Mouse (Mus musculus) MEL (cell line): Measurements from ENCODE around the gene Clk3.

Source experiments
- CTCF ChIP-seq, 3 experiments: IDR thresholded peaks in 2 of 3; conservative IDR thresholded peaks in 1 of 3; 2 replicates each; pipeline ENCODE4 v1.5.1; 2011 to 2012; ENCODE audit warnings: low read length in 3 of 3, low read depth in 2 of 3, mild to moderate bottlenecking in 2 of 3, improper control_type of control experiment in 1 of 3, inconsistent platforms in 1 of 3, mixed read lengths in 1 of 3, moderate library complexity in 1 of 3; ENCODE audit not compliant: control insufficient read depth in 1 of 3, insufficient read depth in 1 of 3, poor library complexity in 1 of 3, severe bottlenecking in 1 of 3
- TBP ChIP-seq: IDR thresholded peaks from 2 replicates; pipeline ENCODE4 v1.8.0; 2011; ENCODE audit warnings: low read depth, low read length, improper control_type of control experiment
- USF1 ChIP-seq: IDR thresholded peaks from 2 replicates; pipeline ENCODE4 v1.6.1; 2014; ENCODE audit warnings: low read depth, mild to moderate bottlenecking, inconsistent platforms, low read length, improper control_type of control experiment, moderate library complexity
- ZC3H11A ChIP-seq: IDR thresholded peaks from 2 replicates; pipeline ENCODE4 v1.6.1; 2012; ENCODE audit warnings: low read depth, mild to moderate bottlenecking, inconsistent platforms, low read length, improper control_type of control experiment

DNA sequence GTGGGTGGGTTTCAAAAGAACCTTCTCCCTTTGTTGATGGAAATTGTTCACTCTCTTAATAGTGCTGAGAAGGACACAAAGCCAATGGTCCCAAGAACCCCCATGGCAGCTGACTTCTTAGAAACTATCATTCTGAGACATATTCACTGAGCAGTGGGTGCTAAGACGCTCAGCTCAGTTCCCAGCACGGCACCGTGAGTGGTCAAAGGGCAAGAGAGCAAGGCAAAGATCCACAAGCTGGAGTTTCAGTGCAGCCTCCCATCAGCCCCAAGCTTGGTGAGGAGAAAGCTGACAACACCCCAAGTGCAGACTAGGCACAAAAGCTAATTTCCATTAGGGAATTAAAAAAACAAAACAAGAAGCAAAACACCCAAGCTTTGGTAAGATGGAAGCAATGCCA is 45.0 kb upstream of the Clk3 start:
- TF ChIP-seq USF1 (no peak), ZC3H11A (no peak), CTCF (IDR thresholded peaks at IDR 0.05 in 2 of 3, conservative IDR thresholded peaks at IDR 0.05 in 1 of 3; ENCODE audit: control insufficient read depth in 1 of 3, insufficient read depth in 1 of 3, low read depth in 2 of 3, low read length in 3 of 3, poor library complexity in 1 of 3, severe bottlenecking in 1 of 3) (no peak), TBP (no peak)
